In genomic region chr7:45706721-45707241, GRCm38 (mm10) we compare ENCODE assay signal across 8 mouse cellular contexts. TPM values are rescaled to one million over a fixed set of nuclear protein-coding genes. Genes with fewer than 3 reads are reported as not detected.
DNase-seq lines count a peak whose midpoint lies in the region; ATAC-seq lines count a peak whose summit lies in the region.

No protein-coding gene starts in this region.

- H3K9me3 ChIP-seq in embryonic facial prominence, embryonic 10.5 days = no peaks in the 10 kb centered on the region
- H3K9me3 ChIP-seq in liver, embryonic 11.5 days (ENCODE audit: control insufficient read depth, low read length) = no peaks in the 10 kb centered on the region
- no peaks in the 10 kb centered on the region for H3K9me3 ChIP-seq in stomach, embryonic 14.5 days (ENCODE audit: control insufficient read depth, low read depth, low read length)

- peak overlapping the region; percentile 89 for H3K27ac ChIP-seq in embryonic facial prominence, embryonic 10.5 days (replicated peaks)
- H3K27ac ChIP-seq in liver, embryonic 11.5 days (ENCODE audit: low read depth, low read length) = peak overlapping the region; percentile 82
- H3K27ac ChIP-seq in stomach, embryonic 14.5 days (ENCODE audit: low read length) = peak overlapping the region; percentile 74

- peaks cover 6% of the 10 kb centered on the region; the same call in 1 of the 2 replicates for H3K27me3 ChIP-seq in embryonic facial prominence, embryonic 10.5 days (replicated peaks; ENCODE audit: low read depth, poor library complexity, severe bottlenecking)
- H3K27me3 ChIP-seq in liver, embryonic 11.5 days (replicated peaks; ENCODE audit: control insufficient read depth, insufficient read depth, low read length) = peaks cover under 1% of the 10 kb centered on the region; the same call in 1 of the 2 replicates
- H3K27me3 ChIP-seq in stomach, embryonic 14.5 days (ENCODE audit: control insufficient read depth, insufficient read depth, low read length) = no peaks in the 10 kb centered on the region

- peaks cover 75% of the 10 kb centered on the region for H3K4me1 ChIP-seq in embryonic facial prominence, embryonic 10.5 days
- peaks cover 38% of the 10 kb centered on the region for H3K4me1 ChIP-seq in liver, embryonic 11.5 days (replicated peaks; ENCODE audit: control insufficient read depth, insufficient read depth, low read length)
- H3K4me1 ChIP-seq in stomach, embryonic 14.5 days (ENCODE audit: control insufficient read depth, insufficient read depth, low read length) = peaks cover 22% of the 10 kb centered on the region

- under 1% methylated on average over 45 of the region's 45 CpGs for WGBS in embryonic facial prominence, embryonic 10.5 days
- under 1% methylated on average over 41 of the region's 45 CpGs for WGBS in liver, embryonic 11.5 days
- WGBS in stomach, embryonic 14.5 days = 1% methylated on average over 45 of the region's 45 CpGs

- peak; percentile 89 for DNase-seq in cerebellum, adult 11 months
- DNase-seq in embryonic facial prominence, embryonic 10.5 days (ENCODE audit: low spot score) = peak; percentile 93
- DNase-seq in heart, adult 8-10 months (ENCODE audit: low spot score) = peak; percentile 77
- DNase-seq in kidney, adult 9 months = peak; percentile 93
- peak; percentile 89 for DNase-seq in liver, embryonic 11.5 days (ENCODE audit: low spot score)
- DNase-seq in natural killer cell, adult 2 months (ENCODE audit: low spot score in 2 of 2) = peak; percentile 74 to 87

- peaks cover 26% of the 10 kb centered on the region for H3K36me3 ChIP-seq in embryonic facial prominence, embryonic 10.5 days (replicated peaks)
- H3K36me3 ChIP-seq in liver, embryonic 11.5 days (ENCODE audit: control insufficient read depth, insufficient read depth, low read length) = peaks cover 11% of the 10 kb centered on the region
- peaks cover 22% of the 10 kb centered on the region for H3K36me3 ChIP-seq in stomach, embryonic 14.5 days (ENCODE audit: control insufficient read depth, insufficient read depth, low read length)

- H3K9ac ChIP-seq in liver, embryonic 11.5 days (ENCODE audit: low read depth, low read length) = peak overlapping the region; percentile 82
- H3K9ac ChIP-seq in stomach, embryonic 14.5 days (replicated peaks; ENCODE audit: low read depth, low read length) = peak overlapping the region; percentile 73

- ATAC-seq in cerebellum, adult (ENCODE audit: insufficient number of reproducible peaks, low FRiP score, low TSS enrichment) = no peak
- ATAC-seq in liver, embryonic 11.5 days (replicated peaks; ENCODE audit: low FRiP score) = peak; percentile 42
- 0 out of 2 replicates have a peak, but pooled peaks have one; percentile 4 for ATAC-seq in stomach, embryonic 14.5 days (ENCODE audit: insufficient number of reproducible peaks, insufficient read depth, low FRiP score, low read depth)

- H3K4me2 ChIP-seq in liver, embryonic 11.5 days = peak overlapping the region; percentile 100
- peak overlapping the region; percentile 96 for H3K4me2 ChIP-seq in stomach, embryonic 14.5 days (replicated peaks; ENCODE audit: low read depth, low read length)

- H3K4me3 ChIP-seq in embryonic facial prominence, embryonic 10.5 days = peak overlapping the region; percentile 76
- H3K4me3 ChIP-seq in liver, embryonic 11.5 days (ENCODE audit: low read depth, low read length) = peak overlapping the region; percentile 69
- H3K4me3 ChIP-seq in stomach, embryonic 14.5 days (ENCODE audit: low read depth, low read length) = peak overlapping the region; percentile 74

RNA-seq across cellular contexts. Expression of gene Dbp, which starts 1.9 kb away (rescaled TPM):
- polyA plus RNA-seq in embryonic facial prominence, embryonic 10.5 days (2016; fragmentation: Nextera tagmentation; extraction: Ambion mirVana) = 3.6 and 4.3 TPM in 2 replicates
- 100 to 1,000 TPM in 3 of 4 experiments, 10 to 100 TPM in 1; 72.2 to 183 (median 152) TPM for total RNA-seq in heart, adult 8-10 months (2022)
- polyA plus RNA-seq in liver, embryonic 11.5 days (2014; fragmentation: Nextera tagmentation; extraction: Ambion mirVana) = 1.8 and 1.9 TPM in 2 replicates
- 6.4 and 6.7 TPM in 2 replicates for polyA plus RNA-seq in stomach, embryonic 14.5 days (2014; fragmentation: Nextera tagmentation; extraction: Ambion mirVana)

RNA-seq across cellular contexts. Expression of gene Car11, which starts 7.1 kb away (rescaled TPM):
- 8.5 and 9.1 TPM in 2 replicates for polyA plus RNA-seq in embryonic facial prominence, embryonic 10.5 days (2016; fragmentation: Nextera tagmentation; extraction: Ambion mirVana)
- 1 to 10 TPM; 5.5 to 8.7 (median 8.1) TPM for total RNA-seq in heart, adult 8-10 months (2022)
- 1.0 and 1.2 TPM in 2 replicates for polyA plus RNA-seq in liver, embryonic 11.5 days (2014; fragmentation: Nextera tagmentation; extraction: Ambion mirVana)
- polyA plus RNA-seq in stomach, embryonic 14.5 days (2014; fragmentation: Nextera tagmentation; extraction: Ambion mirVana) = 10.4 and 11.4 TPM in 2 replicates

RNA-seq across cellular contexts. Expression of gene Rpl18, which starts 8.5 kb away (rescaled TPM):
- 1,168 and 1,206 TPM in 2 replicates for polyA plus RNA-seq in embryonic facial prominence, embryonic 10.5 days (2016; fragmentation: Nextera tagmentation; extraction: Ambion mirVana)
- 100 to 1,000 TPM; 552 to 697 (median 598) TPM for total RNA-seq in heart, adult 8-10 months (2022)
- 1,405 and 1,469 TPM in 2 replicates for polyA plus RNA-seq in liver, embryonic 11.5 days (2014; fragmentation: Nextera tagmentation; extraction: Ambion mirVana)
- 1,227 and 1,272 TPM in 2 replicates for polyA plus RNA-seq in stomach, embryonic 14.5 days (2014; fragmentation: Nextera tagmentation; extraction: Ambion mirVana)

RNA-seq across cellular contexts. Expression of gene Sphk2, which starts 11.0 kb away (rescaled TPM):
- polyA plus RNA-seq in embryonic facial prominence, embryonic 10.5 days (2016; fragmentation: Nextera tagmentation; extraction: Ambion mirVana) = 41.5 and 42.1 TPM in 2 replicates
- total RNA-seq in heart, adult 8-10 months (2022) = 10 to 100 TPM; 15.3 to 19.3 (median 18.4) TPM
- polyA plus RNA-seq in liver, embryonic 11.5 days (2014; fragmentation: Nextera tagmentation; extraction: Ambion mirVana) = 24.2 and 25.6 TPM in 2 replicates
- 24.4 TPM in 2 replicates for polyA plus RNA-seq in stomach, embryonic 14.5 days (2014; fragmentation: Nextera tagmentation; extraction: Ambion mirVana)

RNA-seq across cellular contexts. Expression of gene Sec1, which starts 12.6 kb away (rescaled TPM):
- 0.55 and 0.64 TPM in 2 replicates for polyA plus RNA-seq in embryonic facial prominence, embryonic 10.5 days (2016; fragmentation: Nextera tagmentation; extraction: Ambion mirVana)
- under 1 TPM in 3 of 4 experiments, not detected in 1; 0.16 to 0.25 (median 0.23) TPM for total RNA-seq in heart, adult 8-10 months (2022)
- polyA plus RNA-seq in liver, embryonic 11.5 days (2014; fragmentation: Nextera tagmentation; extraction: Ambion mirVana) = 0.30 and 0.33 TPM in 2 replicates
- 4.8 and 5.7 TPM in 2 replicates for polyA plus RNA-seq in stomach, embryonic 14.5 days (2014; fragmentation: Nextera tagmentation; extraction: Ambion mirVana)
